Mouse (Mus musculus): Measurements from ENCODE around the gene Snx5. TPM values are rescaled to one million over a fixed set of nuclear protein-coding genes. Genes with fewer than 3 reads are reported as not detected.

The Snx5 gene
- 93.7 and 98.9 TPM in 2 replicates for polyA plus RNA-seq (2016; fragmentation: Nextera tagmentation; extraction: Ambion mirVana)

DNA sequence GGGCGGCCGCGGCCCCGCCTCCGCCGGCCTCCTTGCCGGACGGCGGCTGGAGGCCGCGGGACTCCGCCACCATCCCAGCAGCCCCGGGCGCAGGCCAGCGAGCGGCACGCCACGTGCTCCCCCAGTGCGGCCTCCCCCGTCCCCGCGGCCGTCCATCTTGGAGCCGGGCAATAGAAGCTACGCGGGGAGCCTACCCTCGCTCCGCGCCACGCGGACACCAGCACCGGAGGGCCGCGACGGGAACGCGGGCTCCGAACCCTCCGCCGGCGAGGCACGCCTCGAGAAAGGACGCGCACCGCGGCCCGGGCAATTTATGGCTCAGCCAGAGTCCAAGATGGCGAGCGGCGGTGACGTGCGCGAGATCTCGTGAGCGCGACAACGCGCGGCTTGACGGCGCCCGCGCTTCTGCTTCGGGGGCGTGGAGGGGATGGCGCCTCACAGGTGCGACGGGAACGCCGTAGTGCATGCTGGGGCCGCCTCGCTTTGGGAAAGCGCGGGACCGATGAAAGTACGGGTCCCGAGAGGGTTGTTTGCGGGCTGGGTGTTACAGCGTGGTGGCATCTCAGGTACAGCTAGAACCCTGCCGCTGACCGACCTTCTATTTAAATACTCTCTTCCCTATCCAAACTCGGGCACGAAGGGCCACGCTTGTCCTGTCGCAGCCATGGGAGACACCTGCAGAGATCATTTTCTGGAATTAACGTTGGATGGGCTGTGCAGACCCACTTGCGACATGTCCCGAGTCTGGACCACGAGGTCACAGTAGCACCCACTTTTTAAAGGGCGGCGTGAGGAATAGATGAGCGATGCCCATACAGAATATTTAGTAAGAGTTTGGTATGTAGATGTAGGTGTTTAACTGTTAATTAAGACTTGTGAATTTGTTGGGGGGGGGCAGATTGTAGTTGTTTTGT lies at the start of gene Snx5, which contains the start of gene Mgme1:
Gene Snx5, minus strand, starts transcription at position 400 of the 914 bp plus-strand sequence.
Gene Mgme1, plus strand, starts transcription at position 157 of the 914 bp plus-strand sequence.
- Histone ChIP-seq H3K4me3 (replicated peaks) (peak within 1 kb of the TSS; percentile 88), H3K9me3 (no peaks in the 10 kb centered on the region), H3K27me3 (no peaks in the 10 kb centered on the region), H3K4me2 (peak within 1 kb of the TSS; percentile 60), H3K27ac (peak within 1 kb of the TSS; percentile 90), H3K9ac (peak within 1 kb of the TSS; percentile 98), H3K36me3 (replicated peaks) (no peaks in the 10 kb centered on the region), H3K4me1 (peaks cover 41% of the 10 kb centered on the region)
- peak; percentile 97 for ATAC-seq (ENCODE audit: low FRiP score)
- WGBS: under 1% methylated on average over 86 of the region's 93 CpGs

DNA sequence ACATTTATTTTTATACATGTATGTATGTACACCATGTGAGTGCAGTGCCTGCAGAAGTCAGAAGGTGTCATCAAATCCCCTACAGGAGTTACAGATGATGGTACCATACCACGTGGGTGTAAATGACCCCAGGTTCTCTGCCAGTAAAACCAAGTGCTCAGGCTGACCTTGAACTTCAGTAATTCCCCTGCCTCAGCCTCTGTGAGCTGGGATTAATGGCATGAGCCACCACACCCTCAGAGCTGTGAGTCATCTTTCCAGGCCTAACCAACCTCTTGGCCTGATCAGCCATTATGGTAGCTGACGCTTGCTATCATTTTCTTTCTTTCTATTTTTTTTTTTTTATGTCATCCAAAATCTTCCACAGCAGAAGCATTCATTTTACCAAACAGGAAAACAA lies 40.7 kb upstream of the Snx5 start:
- no peaks in the 10 kb centered on the region for H3K27me3 ChIP-seq
- no peak overlapping the region for H3K4me3 ChIP-seq (replicated peaks)
- no peaks in the 10 kb centered on the region for H3K9me3 ChIP-seq
- H3K4me1 ChIP-seq: 0 out of 2 replicates have a peak, but pooled peaks cover 5% of the 10 kb centered on the region
- H3K9ac ChIP-seq: no peak overlapping the region
- H3K36me3 ChIP-seq (replicated peaks): no peaks in the 10 kb centered on the region
- H3K4me2 ChIP-seq: no peak overlapping the region
- ATAC-seq (ENCODE audit: low FRiP score): no peak
- no peak overlapping the region for H3K27ac ChIP-seq
- 97% methylated on average over 2 of the region's 2 CpGs for WGBS

DNA sequence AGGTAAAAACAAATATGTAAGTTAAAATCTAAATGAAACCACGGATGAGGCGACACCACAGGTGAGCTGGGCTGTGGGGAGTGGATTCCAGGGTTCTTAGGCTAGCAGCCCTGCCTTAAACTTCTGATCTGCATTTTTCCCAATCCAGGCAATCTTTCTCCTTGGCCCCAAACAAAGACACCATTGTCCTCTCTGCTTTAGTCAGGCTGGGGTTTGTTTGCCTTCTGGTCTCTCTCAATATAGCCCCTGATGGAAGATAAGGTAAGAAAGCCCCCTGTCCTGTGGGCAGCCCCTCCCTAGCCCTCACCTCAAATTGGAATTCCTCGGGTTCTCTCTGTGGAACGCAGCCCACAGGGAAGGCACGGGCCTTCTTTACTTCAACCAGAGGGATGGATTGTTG lies 39.6 kb upstream of the Snx5 start:
- H3K9me3 ChIP-seq: no peaks in the 10 kb centered on the region
- no peak overlapping the region for H3K4me2 ChIP-seq
- ATAC-seq (ENCODE audit: low FRiP score): no peak
- 0 out of 2 replicates have a peak, but pooled peaks cover 5% of the 10 kb centered on the region for H3K4me1 ChIP-seq
- WGBS: 16% methylated on average over 5 of the region's 5 CpGs
- no peak overlapping the region for H3K27ac ChIP-seq
- H3K4me3 ChIP-seq (replicated peaks): no peak overlapping the region
- no peaks in the 10 kb centered on the region for H3K36me3 ChIP-seq (replicated peaks)
- H3K9ac ChIP-seq: no peak overlapping the region
- no peaks in the 10 kb centered on the region for H3K27me3 ChIP-seq

DNA sequence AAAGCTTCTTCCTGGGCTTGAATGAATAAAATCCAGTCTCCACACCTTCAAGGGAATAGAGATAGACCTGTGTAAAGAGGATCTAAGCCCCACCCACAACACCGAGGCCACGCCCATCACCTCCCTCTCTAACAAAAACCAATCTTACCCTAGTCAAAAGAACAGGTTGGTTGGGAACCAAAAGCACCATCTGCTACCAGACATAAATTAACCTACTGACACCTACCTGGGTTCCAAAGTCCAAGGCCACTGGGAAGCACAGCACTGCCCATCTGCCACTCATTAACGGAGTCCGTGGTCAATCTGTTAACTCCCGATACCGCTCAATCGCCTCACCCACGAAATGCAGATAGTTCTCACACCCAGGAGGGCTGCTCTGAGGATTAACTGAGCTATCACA lies 37.9 kb upstream of the Snx5 start:
- Histone ChIP-seq H3K4me3 (replicated peaks) (no peak overlapping the region), H3K27me3 (no peaks in the 10 kb centered on the region), H3K36me3 (replicated peaks) (no peaks in the 10 kb centered on the region), H3K4me1 (0 out of 2 replicates have a peak, but pooled peaks cover 5% of the 10 kb centered on the region), H3K4me2 (no peak overlapping the region), H3K9me3 (no peaks in the 10 kb centered on the region), H3K27ac (no peak overlapping the region), H3K9ac (no peak overlapping the region)
- WGBS: 61% methylated on average over 8 of the region's 8 CpGs
- ATAC-seq (ENCODE audit: low FRiP score): 0 out of 2 replicates have a peak, but pooled peaks have one; percentile 17

DNA sequence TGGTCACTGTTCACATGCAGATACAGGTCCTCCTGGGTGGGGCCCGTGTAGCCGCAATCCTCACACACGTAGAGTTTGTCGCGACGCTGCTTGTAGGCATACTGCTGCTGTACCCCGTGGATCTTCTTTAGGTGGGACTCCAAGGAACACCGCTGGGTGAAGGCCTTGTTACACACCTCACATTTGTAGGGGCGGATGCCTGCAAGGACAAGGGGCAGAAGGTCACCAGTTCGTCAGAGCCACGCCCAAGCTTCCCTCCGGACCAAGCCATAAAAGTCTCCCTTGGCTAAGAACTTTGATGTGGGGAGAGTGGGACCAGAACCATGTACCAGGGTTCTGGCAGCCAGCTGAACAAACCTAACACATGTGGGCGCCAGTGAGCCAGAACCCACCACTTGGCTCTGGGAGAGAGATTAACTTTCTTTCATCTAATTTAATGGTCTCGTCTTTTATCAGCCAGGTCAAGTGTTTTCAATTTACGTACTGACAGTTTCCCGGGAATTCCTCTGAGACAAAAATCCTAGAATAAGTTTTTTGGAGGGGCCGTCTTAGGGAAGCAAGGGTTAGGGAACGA lies 35.1 kb upstream of the Snx5 start:
- Histone ChIP-seq H3K9ac (no peak overlapping the region), H3K27ac (no peak overlapping the region), H3K4me1 (0 out of 2 replicates have a peak, but pooled peaks cover 5% of the 10 kb centered on the region), H3K9me3 (no peaks in the 10 kb centered on the region), H3K4me2 (no peak overlapping the region), H3K27me3 (no peaks in the 10 kb centered on the region), H3K4me3 (replicated peaks) (no peak overlapping the region), H3K36me3 (replicated peaks) (no peaks in the 10 kb centered on the region)
- WGBS: 74% methylated on average over 18 of the region's 18 CpGs
- no peak for ATAC-seq (ENCODE audit: low FRiP score)

DNA sequence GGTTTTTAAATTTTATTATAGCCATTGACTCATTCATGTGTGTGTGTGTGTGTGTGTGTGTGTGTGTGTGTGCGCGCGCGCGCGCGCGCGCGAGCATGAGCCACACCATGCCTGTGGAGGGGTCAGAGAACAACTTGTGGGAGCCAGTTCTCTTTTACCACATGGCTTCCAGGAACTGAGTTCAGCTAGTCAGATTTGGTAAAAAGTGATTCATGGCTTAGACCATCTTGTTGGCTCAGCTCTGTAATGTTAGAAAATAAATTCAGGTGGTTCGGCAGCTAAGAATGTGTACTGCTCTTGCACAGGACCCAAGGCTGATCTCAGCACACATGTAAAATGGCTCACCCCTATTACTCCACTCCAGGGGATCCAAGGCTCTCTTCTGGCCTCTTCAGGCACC lies 30.4 kb upstream of the Snx5 start:
- Histone ChIP-seq H3K9ac (no peak overlapping the region), H3K27me3 (no peaks in the 10 kb centered on the region), H3K4me3 (replicated peaks) (no peak overlapping the region), H3K36me3 (replicated peaks) (no peaks in the 10 kb centered on the region), H3K9me3 (no peaks in the 10 kb centered on the region), H3K27ac (no peak overlapping the region), H3K4me1 (no peaks in the 10 kb centered on the region), H3K4me2 (no peak overlapping the region)
- 97% methylated on average over 11 of the region's 11 CpGs for WGBS
- ATAC-seq (ENCODE audit: low FRiP score): no peak

DNA sequence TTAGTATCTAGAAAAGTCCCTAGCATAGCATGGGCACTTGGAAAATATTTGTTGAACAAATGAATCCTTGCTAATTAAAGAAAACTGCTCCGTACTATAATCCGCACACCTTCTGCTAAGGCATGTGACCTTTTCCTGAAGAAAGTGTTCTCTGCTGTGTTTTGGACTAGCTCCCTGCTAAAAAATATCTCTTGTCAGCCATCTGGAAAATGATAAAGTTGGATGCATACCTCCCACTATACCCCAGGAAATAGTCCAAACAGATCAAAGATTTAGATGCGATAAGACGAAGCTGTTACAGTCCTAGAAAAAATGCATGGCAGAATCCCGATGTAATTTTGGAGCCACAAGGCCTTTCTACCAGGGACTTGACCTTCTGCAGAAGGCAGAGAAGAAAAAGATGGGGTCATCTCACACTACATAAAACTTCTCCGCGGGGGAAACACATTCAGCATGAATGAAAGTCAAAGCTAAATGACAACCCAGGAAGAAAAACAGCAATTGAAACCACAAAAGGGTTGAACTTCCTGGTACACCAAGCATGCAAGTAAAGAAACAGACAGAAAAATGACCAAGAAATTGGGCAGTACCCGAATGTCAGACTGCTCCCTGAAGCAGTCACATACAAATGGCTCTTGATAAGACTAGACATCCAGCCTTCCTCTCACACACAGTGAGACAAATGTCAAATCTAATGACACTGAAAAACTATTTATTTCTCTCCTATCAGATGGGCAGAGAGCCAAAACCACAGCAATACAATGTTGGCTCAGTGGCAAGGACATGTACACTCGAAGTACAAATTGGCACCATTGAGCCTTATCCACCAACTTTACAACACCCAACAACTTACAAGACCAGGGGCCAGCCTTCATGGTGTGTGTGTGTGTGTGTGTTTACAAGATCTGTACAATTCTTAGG lies 29.3 kb upstream of the Snx5 start:
- 85% methylated on average over 9 of the region's 9 CpGs for WGBS
- H3K27me3 ChIP-seq: no peaks in the 10 kb centered on the region
- no peak for ATAC-seq (ENCODE audit: low FRiP score)
- no peak overlapping the region for H3K9ac ChIP-seq
- H3K27ac ChIP-seq: no peak overlapping the region
- H3K4me2 ChIP-seq: no peak overlapping the region
- H3K4me1 ChIP-seq: no peaks in the 10 kb centered on the region
- no peak overlapping the region for H3K4me3 ChIP-seq (replicated peaks)
- no peaks in the 10 kb centered on the region for H3K9me3 ChIP-seq
- no peaks in the 10 kb centered on the region for H3K36me3 ChIP-seq (replicated peaks)

DNA sequence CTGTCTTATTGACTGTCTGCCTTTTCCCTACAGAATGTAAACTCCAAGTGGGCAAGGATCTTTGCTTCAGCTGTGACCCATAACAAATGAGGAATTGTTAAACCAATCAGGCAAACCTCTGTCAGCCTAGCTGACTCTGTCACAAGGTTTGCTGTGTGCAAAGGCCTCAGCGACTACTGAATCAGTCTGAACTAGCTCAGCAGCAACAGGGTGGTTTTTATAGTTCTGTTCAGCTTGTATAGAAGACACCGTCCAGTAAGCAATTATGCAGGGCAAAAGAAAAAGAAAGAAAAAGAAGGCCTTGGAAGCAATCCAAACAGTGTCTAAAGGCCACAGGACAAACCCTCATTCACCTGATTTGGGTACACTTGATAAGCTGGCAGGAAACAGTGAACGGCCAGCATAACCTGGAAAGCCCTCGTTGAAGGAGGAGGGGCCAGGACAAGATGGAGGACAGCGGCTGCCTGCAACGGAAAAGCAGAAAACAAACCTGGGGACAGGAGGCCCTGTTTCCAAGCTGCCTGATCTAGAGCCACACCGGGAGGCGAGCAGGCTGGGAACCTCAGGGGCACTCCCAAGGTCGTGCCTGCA lies 24.5 kb upstream of the Snx5 start:
- ATAC-seq (ENCODE audit: low FRiP score): no peak
- Histone ChIP-seq H3K27me3 (no peaks in the 10 kb centered on the region), H3K4me2 (no peak overlapping the region), H3K27ac (no peak overlapping the region), H3K4me3 (replicated peaks) (no peak overlapping the region), H3K9me3 (no peaks in the 10 kb centered on the region), H3K9ac (no peak overlapping the region), H3K36me3 (replicated peaks) (no peaks in the 10 kb centered on the region), H3K4me1 (no peaks in the 10 kb centered on the region)
- 78% methylated on average over 9 of the region's 9 CpGs for WGBS

DNA sequence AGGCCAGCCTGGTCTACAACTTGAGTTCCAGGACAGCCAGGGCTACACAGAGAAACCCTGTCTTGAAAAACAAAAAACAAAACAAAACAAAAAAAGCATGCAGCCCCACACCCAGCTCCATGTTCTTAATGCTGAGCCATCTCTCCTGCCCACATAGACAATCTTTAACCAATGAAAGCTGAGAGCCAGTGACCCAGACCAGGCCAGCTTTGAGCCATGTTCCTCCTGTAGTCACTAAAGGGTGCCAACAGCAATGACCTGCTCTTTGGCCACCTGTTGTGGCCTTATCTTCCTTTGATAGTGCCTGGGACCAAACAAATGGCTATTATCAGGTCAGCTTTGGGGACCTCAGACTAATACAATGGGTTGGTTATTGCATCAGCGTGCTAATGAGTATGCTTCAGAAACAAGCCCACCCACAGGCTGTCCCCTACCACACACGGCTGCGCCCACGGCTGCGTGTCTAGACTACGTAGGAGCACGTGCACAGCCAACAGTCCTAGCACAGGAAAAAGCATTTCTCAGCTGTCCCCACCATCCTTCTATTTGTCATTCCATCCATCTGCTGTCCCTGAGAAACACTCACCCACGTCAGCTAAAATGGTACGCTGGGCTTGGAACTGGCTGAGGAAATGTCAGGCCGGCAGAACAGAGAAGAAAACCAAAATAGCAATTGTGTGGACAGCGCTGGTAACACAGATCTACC lies 21.0 kb upstream of the Snx5 start:
- Histone ChIP-seq H3K27me3 (0 out of 2 replicates have a peak, but pooled peaks cover 3% of the 10 kb centered on the region), H3K27ac (no peak overlapping the region), H3K4me2 (no peak overlapping the region), H3K9ac (no peak overlapping the region), H3K36me3 (replicated peaks) (no peaks in the 10 kb centered on the region), H3K4me1 (no peaks in the 10 kb centered on the region), H3K4me3 (replicated peaks) (no peak overlapping the region), H3K9me3 (no peaks in the 10 kb centered on the region)
- 82% methylated on average over 11 of the region's 11 CpGs for WGBS
- ATAC-seq (ENCODE audit: low FRiP score): no peak

DNA sequence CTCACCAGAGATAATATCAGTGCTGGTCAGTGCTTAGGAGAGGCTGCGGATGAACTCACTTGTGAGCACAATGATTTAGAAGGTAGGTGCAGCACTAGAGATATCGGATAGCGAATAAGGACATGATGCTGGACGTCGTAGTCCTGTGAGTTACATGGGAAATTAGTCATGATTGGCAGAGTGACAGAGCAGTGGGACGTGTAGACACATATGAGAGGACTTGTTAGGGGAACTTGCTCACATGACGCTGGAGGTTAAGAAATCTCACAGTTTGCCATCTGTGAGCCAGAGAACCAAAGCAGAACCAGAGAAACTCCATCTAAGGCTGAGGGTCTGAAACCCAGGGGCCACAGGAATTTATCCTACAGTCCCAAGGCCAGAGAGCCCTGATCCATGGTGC lies 19.6 kb upstream of the Snx5 start:
- Histone ChIP-seq H3K36me3 (replicated peaks) (no peaks in the 10 kb centered on the region), H3K9me3 (no peaks in the 10 kb centered on the region), H3K4me3 (replicated peaks) (no peak overlapping the region), H3K4me2 (no peak overlapping the region), H3K9ac (no peak overlapping the region), H3K27me3 (0 out of 2 replicates have a peak, but pooled peaks cover 3% of the 10 kb centered on the region), H3K27ac (no peak overlapping the region), H3K4me1 (no peaks in the 10 kb centered on the region)
- 88% methylated on average over 7 of the region's 7 CpGs for WGBS
- no peak for ATAC-seq (ENCODE audit: low FRiP score)

DNA sequence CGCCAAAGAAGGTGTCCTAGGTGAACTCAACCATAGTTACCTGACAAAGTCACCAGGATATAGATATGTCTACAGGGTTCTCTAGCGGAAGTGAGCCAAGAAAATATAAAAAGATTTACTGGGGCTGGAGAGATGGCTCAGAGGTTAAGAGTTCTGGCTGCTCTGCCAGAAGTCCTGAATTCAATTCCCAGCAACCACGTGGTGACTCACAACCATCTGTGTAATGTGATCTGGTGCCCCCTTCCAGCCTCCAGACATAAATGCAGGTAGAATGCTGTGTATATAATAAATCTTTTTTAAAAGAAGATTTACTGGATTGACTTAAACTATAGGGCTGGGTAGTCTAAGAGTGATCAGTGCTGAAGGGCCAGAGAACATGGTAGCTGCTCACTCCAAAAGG lies 10.7 kb upstream of the Snx5 start:
- H3K9ac ChIP-seq: no peak overlapping the region
- no peaks in the 10 kb centered on the region for H3K27me3 ChIP-seq
- peaks cover 21% of the 10 kb centered on the region for H3K36me3 ChIP-seq (replicated peaks)
- H3K9me3 ChIP-seq: no peaks in the 10 kb centered on the region
- H3K4me1 ChIP-seq: no peaks in the 10 kb centered on the region
- no peak overlapping the region for H3K27ac ChIP-seq
- H3K4me2 ChIP-seq: no peak overlapping the region
- no peak overlapping the region for H3K4me3 ChIP-seq (replicated peaks)
- WGBS: 72% methylated on average over 3 of the region's 3 CpGs
- no peak for ATAC-seq (ENCODE audit: low FRiP score)
